Mouse (Mus musculus): ENCODE measurements at regions not wholly inside any gene's neighbourhood (a gene's known extent, or its start where the extent isn't known, plus 50 kb on each side); places are given as distances from the start of the nearest gene placed in this dataset.

GRCm38 (mm10) chr10:61034056-61034455, 55.1 kb upstream of the Pcbd1 start:
- DNase-seq (ENCODE audit: low spot score in 2 of 2), result no peak

- no peak for DNase-seq (ENCODE audit: low spot score in 2 of 2)
These were observed 60.5 kb upstream of the Pcbd1 start for GRCm38 (mm10) chr10:61028598-61028997.

- no peak for DNase-seq (ENCODE audit: low spot score in 2 of 2)
These were observed 61.9 kb upstream of the Pcbd1 start for GRCm38 (mm10) chr10:61027215-61027614.

GRCm38 (mm10) chr10:61025061-61025460, 64.1 kb upstream of the Pcbd1 start:
- no peak for DNase-seq (ENCODE audit: low spot score in 2 of 2)

- DNase-seq (ENCODE audit: low spot score in 2 of 2), result no peak
These were observed 65.0 kb upstream of the Pcbd1 start for GRCm38 (mm10) chr10:61024166-61024565.

GRCm38 (mm10) chr10:61023431-61023830, 65.7 kb upstream of the Pcbd1 start:
- DNase-seq (ENCODE audit: low spot score in 2 of 2), result peak in 1 of 2 experiments; percentile 22

- no peak for DNase-seq (ENCODE audit: low spot score in 2 of 2)
These were observed 69.6 kb upstream of the Pcbd1 start for GRCm38 (mm10) chr10:61019566-61019965.

GRCm38 (mm10) chr10:61012199-61012695, 76.9 kb upstream of the Pcbd1 start:
- DNase-seq (ENCODE audit: low spot score in 2 of 2), result no peak

GRCm38 (mm10) chr10:61010697-61011096, 78.4 kb upstream of the Pcbd1 start:
- no peak for DNase-seq (ENCODE audit: low spot score in 2 of 2)

GRCm38 (mm10) chr10:61007403-61007802, 81.7 kb upstream of the Pcbd1 start:
- no peak for DNase-seq (ENCODE audit: low spot score in 2 of 2)

- DNase-seq (ENCODE audit: low spot score in 2 of 2), result no peak
These were observed 87.4 kb upstream of the Pcbd1 start for GRCm38 (mm10) chr10:61001745-61002160.

- no peak for DNase-seq (ENCODE audit: low spot score in 2 of 2)
These were observed 91.7 kb upstream of the Pcbd1 start for GRCm38 (mm10) chr10:60997393-60997792.

- no peak for DNase-seq (ENCODE audit: low spot score in 2 of 2)
These were observed 93.1 kb upstream of the Pcbd1 start for GRCm38 (mm10) chr10:60995908-60996640.

- DNase-seq (ENCODE audit: low spot score in 2 of 2), result peak in 1 of 2 experiments; percentile 30
These were observed 104.0 kb upstream of the Pcbd1 start for GRCm38 (mm10) chr10:60985109-60985576.

- no peak for DNase-seq (ENCODE audit: low spot score in 2 of 2)
These were observed 107.4 kb upstream of the Pcbd1 start for GRCm38 (mm10) chr10:60981770-60982169.

- DNase-seq (ENCODE audit: low spot score in 2 of 2), result no peak
These were observed 115.5 kb upstream of the Pcbd1 start for GRCm38 (mm10) chr10:60973615-60974014.

- DNase-seq (ENCODE audit: low spot score in 2 of 2), result no peak
These were observed 124.3 kb upstream of the Pcbd1 start for GRCm38 (mm10) chr10:60964843-60965242.

GRCm38 (mm10) chr10:60957820-60958233, 126.4 kb upstream of the Unc5b start:
- no peak for DNase-seq (ENCODE audit: low spot score in 2 of 2)

- DNase-seq (ENCODE audit: low spot score in 2 of 2), result no peak
These were observed 124.1 kb upstream of the Unc5b start for GRCm38 (mm10) chr10:60955467-60955866.

- DNase-seq (ENCODE audit: low spot score in 2 of 2), result no peak
These were observed 121.1 kb upstream of the Unc5b start for GRCm38 (mm10) chr10:60952495-60952894.

- no peak for DNase-seq (ENCODE audit: low spot score in 2 of 2)
These were observed 117.7 kb upstream of the Unc5b start for GRCm38 (mm10) chr10:60948983-60949677.

GRCm38 (mm10) chr10:60943074-60943473, 111.7 kb upstream of the Unc5b start:
- DNase-seq (ENCODE audit: low spot score in 2 of 2), result no peak
